Mouse (Mus musculus) gastrocnemius, adult 2 months (tissue): ENCODE results near the gene Fryl. TPM values are rescaled to one million over a fixed set of nuclear protein-coding genes. Genes with fewer than 3 reads are reported as not detected.
A peak's percentile ranks its signal among the peaks of the same experiment; 100 is the strongest.

Experiments used
- DNase-seq: peaks from one replicate; pipeline ENCODE4 v3.0.0; 2022
- H3K27ac ChIP-seq: fragments of 200-600 bp; 2 replicates; pipeline ENCODE4 v1.8.1; 2022; ENCODE audit warnings: mild to moderate bottlenecking
- H3K4me3 ChIP-seq: fragments of 200-600 bp; 2 replicates; pipeline ENCODE4 v1.8.1; 2022; ENCODE audit warnings: mild to moderate bottlenecking, moderate library complexity
- CTCF ChIP-seq: fragments of 200-600 bp; IDR thresholded peaks from 2 replicates; pipeline ENCODE4 v1.8.1; 2022; ENCODE audit warnings: antibody characterized with exemption, mild to moderate bottlenecking, moderate library complexity
- intact Hi-C: fragments of 180-260 bp; cut with DNase I; formaldehyde crosslinking; loops from one replicate; pipeline ENCODE4 v1.15.1; 2025
- total RNA-seq, 2 experiments: library from RNA; stranded (reverse); gene quantifications; 2 replicates each; pipeline ENCODE4 v1.2.3; 2021

The Fryl gene
- total RNA-seq, 2 experiments from 2014 or later, result 14.6 to 23.5 TPM

DNA sequence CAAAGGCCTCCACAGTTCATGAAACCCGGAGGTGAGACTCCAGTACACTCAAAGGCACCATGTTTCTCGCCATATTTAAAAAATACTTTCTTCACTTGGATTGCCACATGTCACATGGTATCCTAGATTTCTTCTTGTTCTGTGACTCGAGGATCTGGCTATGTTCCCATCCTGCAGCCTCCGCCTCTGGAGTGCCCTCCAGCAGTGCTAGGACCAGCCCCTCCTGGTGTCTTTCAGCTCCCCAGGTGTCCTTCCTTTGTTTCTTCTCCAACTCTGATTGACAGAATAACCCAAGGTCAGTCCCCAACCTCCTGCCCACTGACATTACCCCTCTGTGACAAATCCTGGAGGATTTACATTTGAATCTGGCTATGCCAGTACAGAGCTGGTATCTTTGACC lies 26.2 kb downstream of the Fryl start:
- H3K27ac ChIP-seq, result peak overlapping the region; percentile 79
- TF ChIP-seq CTCF, result no peak

DNA sequence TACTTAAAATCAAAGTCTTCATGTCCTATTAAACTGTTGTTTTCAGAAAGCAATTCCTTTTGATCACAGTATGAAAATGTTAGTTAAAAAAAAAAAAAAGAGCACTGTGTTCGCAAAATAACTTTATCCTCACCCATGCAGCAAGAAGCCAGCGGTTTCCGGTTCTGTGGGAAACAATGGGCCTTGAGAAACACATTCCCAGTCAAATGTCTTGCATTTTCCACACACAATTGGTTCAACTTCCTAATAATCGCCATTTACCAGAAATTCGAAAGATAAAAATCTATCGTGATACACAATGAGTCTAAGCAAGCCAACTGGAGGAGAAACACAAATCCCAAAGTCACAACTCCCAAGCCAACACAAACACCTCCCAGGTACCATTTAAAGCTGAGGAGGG lies 27.0 kb downstream of the Fryl start:
- Histone ChIP-seq H3K4me3 (no peak overlapping the region), H3K27ac (peak overlapping the region; percentile 85)
- intact Hi-C loops, result no loop called here
- DNase-seq, result peak; percentile 32
- TF ChIP-seq CTCF, result no peak

More for the DNA sequence above, 26.2 kb downstream of the Fryl start:
- intact Hi-C loops, result no loop called here
- no peak for DNase-seq
- H3K4me3 ChIP-seq, result no peak overlapping the region

DNA sequence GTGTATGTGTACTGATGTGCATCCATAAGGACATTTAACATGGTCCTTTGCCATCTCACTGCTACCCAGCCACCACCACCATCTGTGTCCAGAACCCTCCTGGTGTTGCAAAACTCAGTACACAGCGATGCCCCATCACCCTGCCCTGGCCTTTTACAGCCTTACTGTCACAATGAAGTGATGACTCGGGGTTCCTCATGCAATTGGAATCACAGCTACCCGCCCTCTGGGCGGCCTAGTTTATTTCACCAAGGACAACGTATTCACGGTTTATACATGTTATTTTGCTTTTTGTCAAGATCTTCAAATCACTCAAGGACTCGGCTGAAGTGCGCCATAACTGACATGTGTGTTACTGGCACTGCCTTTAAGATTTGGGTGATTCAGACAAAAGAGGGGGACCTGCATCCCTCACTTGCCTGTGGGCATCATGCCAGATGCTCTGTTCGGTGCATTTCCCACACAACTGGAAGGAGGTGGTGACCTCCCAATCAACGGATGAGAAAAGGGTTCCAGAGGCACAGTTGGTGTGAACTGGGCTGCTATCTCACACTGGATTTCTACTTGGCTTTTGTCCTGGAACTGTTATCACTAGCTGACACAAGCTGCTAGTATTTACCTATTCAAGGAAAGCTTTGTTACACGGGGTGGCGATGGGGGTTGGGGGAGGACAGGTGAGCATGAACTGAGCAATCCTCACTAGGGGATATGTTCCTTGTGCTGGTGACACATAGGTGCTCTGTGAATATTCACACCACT lies 27.9 kb downstream of the Fryl start:
- Histone ChIP-seq H3K4me3 (no peak overlapping the region), H3K27ac (peak overlapping the region; percentile 85)
- no peak for DNase-seq
- no peak for TF ChIP-seq CTCF
- intact Hi-C loops, result no loop called here

DNA sequence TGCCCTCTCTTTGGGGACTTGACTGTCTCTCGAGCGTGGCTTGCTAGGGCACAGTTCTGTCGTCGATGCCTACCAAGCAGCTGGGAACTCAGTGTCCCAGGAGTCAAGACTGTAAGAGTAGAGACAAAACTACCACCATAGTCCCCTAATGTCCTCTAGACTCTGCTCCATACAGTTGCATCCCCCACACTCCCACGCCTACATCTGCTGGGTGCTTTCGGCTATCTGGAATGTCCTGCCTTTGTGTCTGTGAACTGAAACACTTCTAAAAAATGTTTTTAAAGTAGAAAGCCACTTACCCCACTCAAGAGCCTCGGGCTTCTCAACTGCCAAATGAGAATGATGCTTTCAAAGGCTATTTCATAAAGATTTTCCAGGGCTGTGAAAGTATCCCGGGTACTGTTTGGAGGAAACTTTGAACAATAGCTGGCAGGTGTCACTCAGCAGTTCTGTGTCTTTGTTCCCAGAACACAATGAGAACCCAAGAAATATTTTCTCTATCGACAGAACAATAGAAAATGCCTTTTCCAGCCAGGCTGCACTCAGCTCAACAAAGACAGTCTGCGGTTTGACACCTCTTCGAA lies 28.8 kb downstream of the Fryl start:
- TF ChIP-seq CTCF, result no peak
- peak overlapping the region; percentile 56 for H3K4me3 ChIP-seq
- no peak for DNase-seq
- peak overlapping the region; percentile 85 for H3K27ac ChIP-seq
- intact Hi-C loops, result no loop called here

DNA sequence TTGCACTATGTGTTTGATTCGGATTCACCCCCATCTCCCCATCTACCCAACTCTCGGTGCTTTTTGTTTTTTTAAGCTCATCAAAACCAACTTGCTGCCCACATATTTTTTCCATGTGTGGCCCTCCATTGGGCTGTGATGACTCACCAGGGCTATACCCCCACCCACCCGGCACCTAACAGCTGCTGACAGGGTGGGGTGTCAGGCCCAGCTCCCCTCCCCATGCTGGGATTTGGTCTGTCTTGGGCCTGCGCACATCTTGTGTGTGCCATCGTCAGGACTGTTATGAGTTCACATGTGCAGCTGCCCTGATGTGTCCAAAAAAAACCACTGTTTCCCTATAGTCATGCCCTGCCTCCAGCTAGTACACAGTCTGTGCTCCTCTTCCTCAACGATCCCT lies 33.4 kb downstream of the Fryl start:
- intact Hi-C loops, result no loop called here
- TF ChIP-seq CTCF, result no peak
- Histone ChIP-seq H3K27ac (no peak overlapping the region), H3K4me3 (no peak overlapping the region)
- no peak for DNase-seq

DNA sequence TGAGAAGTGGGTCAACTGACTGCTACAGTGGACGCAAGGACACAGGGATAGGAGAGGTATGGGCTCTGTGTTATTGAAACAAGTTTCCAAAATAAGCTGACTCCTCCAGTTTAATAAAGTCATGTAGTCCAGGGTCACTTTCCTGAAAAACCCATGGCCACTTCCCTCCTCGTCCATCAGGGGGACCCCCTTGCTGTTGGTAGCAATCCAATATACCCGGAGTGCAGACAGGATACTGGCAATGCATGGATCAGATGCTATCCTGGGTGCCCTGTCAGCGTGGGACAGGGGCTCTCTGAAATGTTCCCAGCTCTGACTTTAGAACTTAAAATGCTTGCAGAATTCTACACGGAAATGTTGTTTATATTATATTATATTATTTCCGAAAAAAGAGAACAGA lies 34.0 kb downstream of the Fryl start:
- Histone ChIP-seq H3K27ac (no peak overlapping the region), H3K4me3 (no peak overlapping the region)
- peak; percentile 32; the same call in 1 of the 2 replicates for TF ChIP-seq CTCF
- intact Hi-C loops, result no loop called here
- DNase-seq, result no peak

DNA sequence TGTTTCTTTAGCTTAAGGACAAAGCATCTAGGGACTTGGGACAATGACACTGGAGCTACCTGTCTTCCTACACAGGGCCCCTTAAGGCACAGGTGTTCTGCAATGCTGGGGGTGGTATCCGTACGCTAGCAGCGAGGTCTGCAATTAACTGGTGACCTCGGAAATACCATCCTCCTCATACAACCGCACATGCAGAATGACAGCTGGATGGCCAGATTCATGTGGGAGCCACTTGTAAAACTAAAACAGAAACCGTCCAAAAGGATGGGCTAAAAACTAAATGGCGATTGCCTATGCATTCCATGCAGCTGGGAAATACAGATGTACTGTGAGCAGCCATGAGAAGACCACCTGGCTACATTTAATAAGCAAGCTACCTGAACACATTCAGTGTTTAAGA lies 34.6 kb downstream of the Fryl start:
- no peak for TF ChIP-seq CTCF
- intact Hi-C loops, result no loop called here
- Histone ChIP-seq H3K4me3 (no peak overlapping the region), H3K27ac (no peak overlapping the region)
- no peak for DNase-seq

DNA sequence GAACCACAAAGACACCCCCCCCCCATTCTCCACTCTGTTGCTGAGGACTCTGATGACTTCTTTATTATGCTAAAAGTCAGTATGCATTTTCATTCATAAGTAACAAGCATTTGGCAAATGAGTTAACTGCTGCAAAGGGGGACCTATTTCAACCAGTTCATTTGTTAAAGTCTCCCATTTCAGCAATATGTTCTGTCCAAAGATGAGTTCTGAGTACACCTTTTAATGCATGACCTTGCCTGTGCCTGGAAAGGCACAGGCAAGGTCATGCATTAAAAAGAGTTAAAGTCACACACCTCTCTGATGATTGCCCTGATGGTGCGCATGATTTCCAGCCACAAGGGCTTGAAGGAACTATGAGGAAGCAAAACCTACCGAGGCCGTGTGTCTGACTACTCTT lies 36.7 kb downstream of the Fryl start:
- Histone ChIP-seq H3K27ac (no peak overlapping the region), H3K4me3 (no peak overlapping the region)
- no peak for DNase-seq
- intact Hi-C loops, result no loop called here
- no peak for TF ChIP-seq CTCF

DNA sequence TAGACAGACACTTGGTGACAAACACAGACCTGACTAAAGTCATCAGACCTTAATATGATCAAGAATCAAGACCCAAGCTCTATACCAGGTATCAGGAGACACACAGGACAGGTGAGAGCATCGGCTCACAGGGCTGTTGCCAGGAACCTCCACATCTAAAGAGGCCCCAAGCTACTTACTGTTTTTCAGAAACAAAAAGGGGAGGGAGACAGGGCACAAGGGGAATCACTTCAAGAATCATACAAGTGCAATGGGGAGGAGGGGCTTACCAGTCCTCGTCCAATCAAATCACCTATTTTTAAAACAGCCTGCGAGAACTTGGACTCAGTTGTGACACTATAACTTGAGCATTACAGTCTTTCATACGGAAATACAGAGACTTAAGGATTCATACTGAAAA lies 38.4 kb downstream of the Fryl start:
- no peak for DNase-seq
- TF ChIP-seq CTCF, result no peak
- Histone ChIP-seq H3K4me3 (no peak overlapping the region), H3K27ac (no peak overlapping the region)
- intact Hi-C loops, result no loop called here

DNA sequence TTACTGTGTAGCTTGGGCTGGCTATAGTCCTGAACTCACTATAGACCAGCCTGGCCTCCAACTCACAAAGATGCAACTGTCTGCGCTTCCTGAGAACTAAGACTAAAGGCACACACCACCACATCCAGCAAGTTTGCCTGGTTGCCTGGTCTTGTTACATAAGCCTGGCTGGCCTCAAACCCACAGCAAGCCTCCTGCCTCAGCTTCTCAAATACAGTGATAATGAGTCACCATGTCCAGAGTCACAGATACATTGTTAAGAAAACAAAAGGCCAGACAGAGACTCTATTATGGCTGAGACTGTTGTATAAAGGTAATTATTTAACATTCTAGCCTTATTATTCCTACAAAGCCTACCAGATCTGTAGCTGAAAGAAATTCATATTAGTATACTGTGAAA lies 39.3 kb downstream of the Fryl start:
- H3K4me3 ChIP-seq, result no peak overlapping the region
- no peak for TF ChIP-seq CTCF
- DNase-seq, result no peak
- H3K27ac ChIP-seq, result no peak overlapping the region
- intact Hi-C loops, result no loop called here

DNA sequence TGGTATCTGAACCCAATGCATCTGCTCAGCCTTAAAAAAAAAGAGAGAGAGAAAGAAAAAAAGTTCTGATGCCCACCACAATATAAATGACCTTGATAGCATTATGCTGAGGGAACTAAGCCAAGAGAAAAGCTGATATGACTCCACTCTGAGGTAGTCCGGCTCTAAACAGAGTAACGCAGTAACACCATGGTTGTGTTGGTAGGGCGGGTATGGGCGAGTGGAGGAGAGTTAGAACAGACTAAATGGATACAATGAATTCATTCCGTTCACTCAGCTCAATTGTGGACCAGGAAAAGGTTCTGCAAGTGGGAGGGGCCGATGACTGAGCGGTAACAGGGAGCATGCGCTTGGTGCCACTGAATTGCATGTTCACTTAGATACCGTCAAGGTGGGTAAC lies 40.4 kb downstream of the Fryl start:
- H3K4me3 ChIP-seq, result no peak overlapping the region
- intact Hi-C loops, result no loop called here
- TF ChIP-seq CTCF, result no peak
- no peak overlapping the region for H3K27ac ChIP-seq
- no peak for DNase-seq

DNA sequence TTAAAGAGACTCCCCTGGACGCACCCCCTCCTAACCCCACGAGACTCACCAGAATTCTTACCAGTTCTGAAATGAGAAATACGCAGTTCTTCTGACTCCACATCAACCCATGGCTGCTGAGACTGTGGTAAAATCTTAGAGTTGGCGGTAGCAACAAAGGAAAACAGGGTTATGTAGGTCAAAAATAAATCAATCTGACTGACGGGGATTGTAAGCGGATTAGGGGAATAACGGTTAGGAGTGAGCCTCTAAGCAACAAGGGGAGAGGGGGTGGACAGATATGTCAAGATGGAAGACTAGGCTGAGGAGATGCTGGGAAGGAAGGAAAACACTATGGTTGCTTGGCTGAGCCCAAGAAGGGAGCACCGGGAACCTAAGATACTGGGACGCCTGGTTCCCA lies 44.0 kb downstream of the Fryl start:
- no peak for TF ChIP-seq CTCF

DNA sequence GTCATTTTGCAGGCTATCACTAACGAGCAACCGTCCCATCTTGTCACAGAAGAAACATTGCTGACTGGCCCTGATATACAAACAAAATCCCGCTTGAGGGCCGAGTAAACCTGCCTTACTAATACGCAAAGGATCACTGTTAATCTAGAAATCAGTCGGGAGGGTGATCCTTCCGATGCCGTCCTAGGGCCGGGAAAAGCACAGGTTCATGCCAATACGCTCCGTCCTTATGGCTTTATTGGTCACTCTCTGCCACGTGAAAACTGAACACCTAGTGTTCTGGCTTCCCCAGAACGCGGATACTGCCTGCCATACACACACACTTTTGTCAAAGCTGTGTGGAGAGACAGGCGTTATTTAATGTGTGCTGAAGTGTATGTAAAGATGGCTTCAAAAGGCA lies 44.5 kb downstream of the Fryl start:
- H3K4me3 ChIP-seq, result no peak overlapping the region
- no peak for DNase-seq
- TF ChIP-seq CTCF, result no peak
- H3K27ac ChIP-seq, result no peak overlapping the region
- intact Hi-C loops, result no loop called here

More for the DNA sequence above, 44.0 kb downstream of the Fryl start:
- Histone ChIP-seq H3K27ac (no peak overlapping the region), H3K4me3 (no peak overlapping the region)
- no peak for DNase-seq
- intact Hi-C loops, result no loop called here

DNA sequence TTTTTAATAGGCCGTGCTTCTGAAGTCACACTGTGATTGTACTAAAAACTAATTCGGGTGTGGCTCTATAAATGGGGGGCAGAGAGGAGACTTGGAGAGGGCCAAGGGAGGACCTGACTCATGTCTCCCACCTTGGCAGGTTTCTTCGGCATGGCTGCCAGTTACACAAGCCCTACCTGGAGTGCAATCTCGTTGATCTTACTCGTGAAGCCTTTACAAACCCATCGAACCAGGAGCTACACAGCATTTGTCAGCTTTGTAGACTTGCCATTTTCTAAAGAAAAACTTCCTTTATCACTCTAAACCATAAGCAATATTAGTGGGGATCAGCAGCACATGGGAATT lies 45.5 kb downstream of the Fryl start:
- DNase-seq, result no peak
- TF ChIP-seq CTCF, result no peak
- no peak overlapping the region for H3K4me3 ChIP-seq
- intact Hi-C loops, result no loop called here
- H3K27ac ChIP-seq, result no peak overlapping the region
